Mouse (Mus musculus) v-Abl transformed pro-B cells (cell line): ENCODE measurements around the gene Kcnh7.

Experiments
- in situ Hi-C, 2 experiments: fragments of 400-800 bp; cut with MboI; formaldehyde crosslinking; loops; one replicate each; pipeline ENCODE4 v1.15.1; 2025; ENCODE audit not compliant: unreplicated experiment in 2 of 2

The Kcnh7 gene

GRCm38 (mm10) chr2:62654519-62655338 is 529.4 kb downstream of the Kcnh7 start:
- in situ Hi-C loops, result loop anchor here in 1 of 2 experiments (25.0 kb wide), 1 partner anchor 1942 kb away; the partner anchor contains the start of gene Itgb6

- in situ Hi-C loops, result loop anchor here in 1 of 2 experiments (25.0 kb wide), 1 partner anchor 1940 kb away; the partner anchor contains the start of gene Itgb6
Measured at GRCm38 (mm10) chr2:62652466-62652865, 531.6 kb downstream of the Kcnh7 start.

DNA sequence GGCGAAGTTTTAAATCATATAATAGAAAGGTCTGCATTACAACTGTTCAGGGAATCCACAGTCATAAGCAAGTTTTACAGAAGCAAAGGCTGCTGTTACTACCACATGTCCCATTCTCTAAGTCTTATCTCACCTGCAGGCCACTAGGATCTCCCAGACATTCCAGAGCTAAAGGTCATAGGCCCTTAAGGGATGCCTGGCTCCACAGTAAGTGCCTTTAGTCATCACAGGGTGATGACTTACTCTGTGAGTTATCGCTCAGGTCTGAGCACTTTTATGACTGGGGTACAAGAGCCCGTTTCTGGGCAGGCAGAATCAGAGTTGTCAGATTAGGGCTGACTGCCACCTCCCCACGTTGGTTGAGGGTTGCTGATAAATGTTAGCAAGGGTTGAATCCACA is 532.2 kb downstream of the Kcnh7 start:
- in situ Hi-C loops, result loop anchor here in 1 of 2 experiments (25.0 kb wide), 1 partner anchor 1940 kb away; the partner anchor contains the start of gene Itgb6

DNA sequence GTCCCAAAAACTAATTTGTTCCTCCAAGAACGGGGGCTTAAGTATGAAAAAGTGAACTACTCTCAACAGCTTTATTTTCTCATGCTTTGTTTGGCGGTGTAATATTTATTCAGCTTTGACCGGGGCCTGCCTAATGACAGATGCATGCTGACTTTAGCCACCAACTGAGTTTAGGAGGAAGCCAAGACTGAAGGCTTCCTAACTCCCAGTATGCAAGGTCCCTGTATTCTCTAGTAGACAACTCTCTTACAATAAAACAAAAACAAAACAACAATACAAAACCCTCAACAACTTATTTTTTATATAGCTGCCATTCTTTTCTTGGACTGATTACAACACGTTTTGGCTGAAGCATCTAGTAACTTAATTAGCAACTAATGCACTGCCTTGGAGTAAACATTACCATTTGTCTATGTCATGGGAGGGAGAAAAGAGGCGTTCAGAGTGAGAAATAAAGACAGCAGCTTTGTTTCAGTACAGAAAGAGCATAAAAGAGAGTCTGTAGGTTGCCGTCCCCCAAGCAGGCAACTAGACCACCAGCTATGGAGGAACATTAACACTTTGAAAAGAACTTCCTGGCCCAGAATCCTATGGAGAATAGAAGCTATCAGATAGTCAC is 537.3 kb downstream of the Kcnh7 start:
- in situ Hi-C loops, result loop anchor here in 1 of 2 experiments (25.0 kb wide), 1 partner anchor 309 kb away; no protein-coding TSS in a partner anchor

DNA sequence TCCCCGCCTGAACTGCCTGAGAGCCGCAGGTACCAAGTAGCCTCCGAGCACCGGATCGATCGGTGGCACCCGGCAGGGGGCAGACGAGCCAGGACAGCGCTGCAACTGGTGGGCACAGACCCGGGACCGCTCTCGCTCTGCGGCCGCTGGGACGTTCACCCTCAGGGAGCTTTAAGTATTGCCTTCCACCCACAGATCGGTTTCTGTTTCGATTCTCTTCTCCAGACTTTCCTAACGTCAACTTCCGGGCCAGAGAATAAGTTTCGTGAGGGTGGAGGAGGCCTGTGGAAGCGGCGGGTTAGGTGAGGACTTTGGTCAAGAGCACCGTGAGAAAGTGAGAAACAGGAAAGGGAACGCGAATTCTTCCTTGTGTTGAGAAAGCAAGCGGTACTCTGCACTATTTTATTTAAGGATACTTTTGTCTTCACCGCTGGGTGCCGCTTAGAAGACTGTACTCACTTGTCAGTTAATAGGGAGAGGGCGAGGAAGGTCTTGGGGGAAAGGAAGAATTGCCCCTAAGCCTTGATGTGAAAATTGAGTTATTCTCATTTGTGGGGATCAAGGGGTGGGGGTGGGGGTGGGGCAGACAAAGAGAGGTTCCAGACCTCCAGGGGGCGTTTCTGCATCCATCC is 538.0 kb downstream of the Kcnh7 start, which contains the start of gene Ifih1:
Gene Ifih1 (minus strand): TSS at position 242 of the 632 bp plus-strand sequence.
- in situ Hi-C loops, result loop anchor here in 1 of 2 experiments (25.0 kb wide), 1 partner anchor 309 kb away; no protein-coding TSS in a partner anchor

DNA sequence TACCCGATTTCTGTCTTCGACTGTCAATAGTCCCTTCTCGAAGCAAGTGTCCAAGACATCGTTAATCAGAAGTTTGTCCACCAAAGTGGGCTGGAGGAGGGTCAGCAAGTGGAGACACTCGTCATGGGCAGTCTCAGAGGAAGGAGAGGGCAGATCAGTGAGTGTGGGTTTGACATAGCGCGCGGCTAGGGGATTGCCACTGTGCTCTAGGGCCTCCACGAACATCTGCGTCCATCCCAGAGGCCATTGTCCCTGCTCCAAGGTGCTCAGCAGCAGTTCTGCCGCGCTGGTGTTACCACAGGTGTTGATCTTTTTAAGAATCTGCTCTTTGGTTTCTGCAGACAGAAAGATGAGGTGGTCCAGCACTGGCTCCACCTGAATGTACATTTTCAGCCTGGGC is 538.6 kb downstream of the Kcnh7 start:
- in situ Hi-C loops, result loop anchor here in 1 of 2 experiments (25.0 kb wide), 1 partner anchor 308 kb away; no protein-coding TSS in a partner anchor

- in situ Hi-C loops, result loop anchor here in 1 of 2 experiments (25.0 kb wide), 1 partner anchor 308 kb away; no protein-coding TSS in a partner anchor
Measured at GRCm38 (mm10) chr2:62644891-62645290, 539.2 kb downstream of the Kcnh7 start.
